Mouse (Mus musculus) kidney, postnatal 36 days (tissue): ENCODE results near the gene Spock2.
"Not testable (repeated sequence)": the region's sequence is repeated elsewhere in the genome, so short reads cannot be mapped to it uniquely, and the experiment has no call there.

Experiments used
- DNase-seq, 2 experiments: peaks; one replicate each; pipeline ENCODE4 v3.0.0; 2021 to 2022; ENCODE audit warnings: mixed read lengths in 2 of 2

The Spock2 gene

GRCm38 (mm10) chr10:60151107-60151663, 45.2 kb downstream of the Spock2 start:
- no peak for DNase-seq

- no peak for DNase-seq
Observed at GRCm38 (mm10) chr10:60156016-60156415, 50.0 kb downstream of the Spock2 start.

- DNase-seq: no peak
Observed at GRCm38 (mm10) chr10:60158144-60158543, 52.1 kb downstream of the Spock2 start.

- not testable (repeated sequence) for DNase-seq
Observed at GRCm38 (mm10) chr10:60161397-60161796, 55.4 kb downstream of the Spock2 start.

- DNase-seq: not testable (repeated sequence)
Observed at GRCm38 (mm10) chr10:60162184-60162972, 56.4 kb downstream of the Spock2 start.

- no peak for DNase-seq
Observed at GRCm38 (mm10) chr10:60162973-60163255, 56.9 kb downstream of the Spock2 start.

GRCm38 (mm10) chr10:60164869-60165268, 58.9 kb downstream of the Spock2 start:
- DNase-seq: no peak

- DNase-seq: no peak
Observed at GRCm38 (mm10) chr10:60166068-60166467, 60.0 kb downstream of the Spock2 start.

GRCm38 (mm10) chr10:60168306-60168705, 62.3 kb downstream of the Spock2 start:
- no peak for DNase-seq

- no peak for DNase-seq
Observed at GRCm38 (mm10) chr10:60168960-60169359, 62.9 kb downstream of the Spock2 start.

- DNase-seq: peak in 1 of 2 experiments; percentile 18
Observed at GRCm38 (mm10) chr10:60170326-60171089, 64.5 kb downstream of the Spock2 start.

- no peak for DNase-seq
Observed at GRCm38 (mm10) chr10:60171368-60171767, 65.3 kb downstream of the Spock2 start.

- DNase-seq: no peak
Observed at GRCm38 (mm10) chr10:60172306-60172705, 66.3 kb downstream of the Spock2 start.

- peak; percentile 21 to 42 for DNase-seq
Observed at GRCm38 (mm10) chr10:60173035-60173434, 67.0 kb downstream of the Spock2 start.

GRCm38 (mm10) chr10:60174506-60174905, 68.5 kb downstream of the Spock2 start:
- DNase-seq: no peak

GRCm38 (mm10) chr10:60175306-60175705, 69.3 kb downstream of the Spock2 start:
- DNase-seq: not testable (repeated sequence)
